Mouse (Mus musculus) embryonic facial prominence, embryonic 10.5 days (tissue): Measurements from ENCODE around the gene Mastl. TPM values are rescaled to one million over a fixed set of nuclear protein-coding genes. Genes with fewer than 3 reads are reported as not detected.

Experiments used
- DNase-seq: peaks from one replicate; pipeline ENCODE4 v3.0.0-alpha.2; 2017; ENCODE audit warnings: low spot score
- H3K27ac ChIP-seq: fragments of 300-500 bp; sonication (generic); replicated peaks from 2 replicates; pipeline ENCODE4 v1.5.1; 2016; ENCODE audit warnings: mild to moderate bottlenecking
- H3K27me3 ChIP-seq: fragments of 300-500 bp; sonication (generic); replicated peaks from 2 replicates; pipeline ENCODE4 v1.6.1; 2016; ENCODE audit warnings: low read depth, mild to moderate bottlenecking; ENCODE audit not compliant: poor library complexity, severe bottlenecking
- H3K36me3 ChIP-seq: fragments of 300-500 bp; sonication (generic); replicated peaks from 2 replicates; pipeline ENCODE4 v1.6.1; 2016; ENCODE audit warnings: mild to moderate bottlenecking, moderate library complexity
- H3K4me1 ChIP-seq: fragments of 300-500 bp; sonication (generic); 2 replicates; pipeline ENCODE4 v1.6.1; 2016
- H3K4me3 ChIP-seq: fragments of 300-500 bp; sonication (generic); 2 replicates; pipeline ENCODE4 v1.5.1; 2016; ENCODE audit warnings: mild to moderate bottlenecking, moderate library complexity
- H3K9me3 ChIP-seq: fragments of 300-500 bp; sonication (generic); 2 replicates; pipeline ENCODE4 v1.6.1; 2016; ENCODE audit warnings: mild to moderate bottlenecking
- WGBS: fragments of 180-500 bp; shearing (Covaris S2); methylation state at CpG from one replicate; pipeline ENCODE4 v1.1.7; 2016; 5-methylcytosine and 5-hydroxymethylcytosine counted together
- polyA plus RNA-seq: library from polyadenylated mRNA; unstranded; fragments of >200 nt; fragmentation: Nextera tagmentation; extraction: Ambion mirVana; gene quantifications from 2 replicates; pipeline ENCODE4 v1.2.1, GENCODE M21; 2016

Mastl gene
- polyA plus RNA-seq, 1 experiment from 2014 or later, result 15.2 TPM

DNA sequence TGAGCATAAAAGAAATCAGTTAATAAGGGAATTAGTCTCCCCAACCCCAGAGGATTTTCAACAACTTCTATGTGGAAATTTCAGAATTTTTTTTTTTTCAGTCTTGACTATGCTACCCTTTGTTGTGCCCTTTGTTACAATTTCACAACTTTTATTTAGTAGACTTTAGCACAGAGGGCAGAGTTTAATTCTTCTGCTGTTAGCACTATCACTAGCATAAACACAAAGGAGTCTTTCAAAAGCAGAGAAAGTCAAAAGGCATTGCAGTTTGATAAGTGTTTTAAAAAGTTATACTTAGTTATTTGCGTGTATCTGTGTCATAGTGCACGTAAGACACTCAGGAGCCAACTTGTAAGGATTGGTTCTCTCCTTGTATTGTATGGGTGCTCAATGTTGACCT, 77.2 kb downstream of the Mastl start:
- 95% methylated on average over 2 of the region's 2 CpGs for WGBS
- no peak for DNase-seq
- 0 out of 2 replicates have a peak, but pooled peaks cover 2% of the 10 kb centered on the region for H3K9me3 ChIP-seq
- no peak overlapping the region for H3K27ac ChIP-seq
- no peak overlapping the region for H3K4me3 ChIP-seq
- H3K27me3 ChIP-seq, result no peaks in the 10 kb centered on the region
- H3K4me1 ChIP-seq, result no peaks in the 10 kb centered on the region
- peaks cover 78% of the 10 kb centered on the region for H3K36me3 ChIP-seq

GRCm38 (mm10) chr2:23077693-23078092, 78.1 kb downstream of the Mastl start:
- 88% methylated on average over 5 of the region's 5 CpGs for WGBS
- no peaks in the 10 kb centered on the region for H3K4me1 ChIP-seq
- H3K4me3 ChIP-seq, result no peak overlapping the region
- H3K9me3 ChIP-seq, result 0 out of 2 replicates have a peak, but pooled peaks cover 2% of the 10 kb centered on the region
- peaks cover 69% of the 10 kb centered on the region for H3K36me3 ChIP-seq
- H3K27ac ChIP-seq, result no peak overlapping the region
- no peak for DNase-seq
- no peaks in the 10 kb centered on the region for H3K27me3 ChIP-seq

GRCm38 (mm10) chr2:23076783-23077182, 79.0 kb downstream of the Mastl start:
- no peak overlapping the region for H3K27ac ChIP-seq
- DNase-seq, result no peak
- H3K36me3 ChIP-seq, result peaks cover 64% of the 10 kb centered on the region
- 0 out of 2 replicates have a peak, but pooled peaks cover 2% of the 10 kb centered on the region for H3K9me3 ChIP-seq
- H3K27me3 ChIP-seq, result no peaks in the 10 kb centered on the region
- no peak overlapping the region for H3K4me3 ChIP-seq
- H3K4me1 ChIP-seq, result no peaks in the 10 kb centered on the region

- Histone ChIP-seq H3K36me3 (peaks cover 55% of the 10 kb centered on the region), H3K4me3 (no peak overlapping the region), H3K4me1 (no peaks in the 10 kb centered on the region), H3K9me3 (0 out of 2 replicates have a peak, but pooled peaks cover 2% of the 10 kb centered on the region), H3K27ac (no peak overlapping the region), H3K27me3 (no peaks in the 10 kb centered on the region)
- DNase-seq, result no peak
Measured at GRCm38 (mm10) chr2:23075846-23076245, 80.0 kb downstream of the Mastl start.

- Histone ChIP-seq H3K4me3 (no peak overlapping the region), H3K27ac (no peak overlapping the region), H3K4me1 (0 out of 2 replicates have a peak, but pooled peaks cover 3% of the 10 kb centered on the region), H3K36me3 (peaks cover 14% of the 10 kb centered on the region), H3K27me3 (no peaks in the 10 kb centered on the region), H3K9me3 (no peaks in the 10 kb centered on the region)
- DNase-seq, result no peak
- 85% methylated on average over 1 of the region's 1 CpGs for WGBS
Measured at GRCm38 (mm10) chr2:23071406-23071805, 84.4 kb downstream of the Mastl start.

GRCm38 (mm10) chr2:23070491-23070890, 85.3 kb downstream of the Mastl start:
- Histone ChIP-seq H3K9me3 (no peaks in the 10 kb centered on the region), H3K27ac (no peak overlapping the region), H3K4me3 (no peak overlapping the region), H3K4me1 (0 out of 2 replicates have a peak, but pooled peaks cover 3% of the 10 kb centered on the region), H3K27me3 (no peaks in the 10 kb centered on the region), H3K36me3 (peaks cover 6% of the 10 kb centered on the region; the same call in 1 of the 2 replicates)
- no peak for DNase-seq
- WGBS, result 92% methylated on average over 2 of the region's 2 CpGs

DNA sequence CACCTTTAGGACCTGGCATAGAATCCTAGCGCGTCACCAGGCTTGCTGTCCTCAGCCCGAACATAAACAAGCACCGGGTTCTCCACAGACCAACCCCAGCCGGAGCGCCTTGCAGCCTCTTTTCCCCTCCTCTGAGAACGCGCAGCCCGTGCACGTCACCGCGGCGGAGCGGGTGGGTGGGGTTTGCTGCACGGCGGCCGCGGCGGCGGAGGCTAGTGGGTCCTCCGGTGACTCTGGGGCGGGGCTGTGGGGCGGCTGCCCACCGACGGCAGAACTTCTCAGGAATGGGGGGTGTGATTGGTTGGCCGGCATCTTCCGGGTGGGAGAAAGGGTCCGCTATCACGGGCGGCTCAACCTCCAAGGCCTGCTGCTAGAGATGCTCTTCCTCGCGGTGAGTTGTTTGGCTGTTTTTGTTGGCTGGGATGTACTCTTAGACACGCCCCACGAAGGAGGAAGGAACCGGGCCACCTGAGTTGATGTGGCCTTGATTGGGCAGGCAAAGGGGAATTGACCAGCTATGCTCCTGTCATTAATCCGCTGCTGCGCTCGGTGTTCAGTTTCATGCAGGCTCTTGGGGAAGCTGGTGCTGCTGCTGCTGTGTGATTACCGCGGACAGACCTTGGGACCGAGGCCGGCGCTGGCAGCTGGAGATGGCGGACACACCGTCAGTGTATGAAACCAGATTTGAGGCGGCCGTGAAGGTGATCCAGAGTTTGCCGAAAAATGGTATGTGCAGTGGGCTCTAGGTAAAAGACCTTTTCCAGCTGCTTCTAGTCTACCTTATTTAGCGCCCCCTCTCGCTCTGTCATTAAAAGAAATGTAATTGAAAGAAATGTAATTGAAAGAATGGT, 86.7 kb downstream of the Mastl start:
- DNase-seq, result peak; percentile 95
- peak overlapping the region; percentile 80 for H3K4me3 ChIP-seq
- H3K27me3 ChIP-seq, result no peaks in the 10 kb centered on the region
- H3K27ac ChIP-seq, result peak overlapping the region; percentile 89
- H3K9me3 ChIP-seq, result no peaks in the 10 kb centered on the region
- WGBS, result under 1% methylated on average over 50 of the region's 50 CpGs
- H3K4me1 ChIP-seq, result 0 out of 2 replicates have a peak, but pooled peaks cover 3% of the 10 kb centered on the region
- H3K36me3 ChIP-seq, result peaks cover 3% of the 10 kb centered on the region; the same call in 1 of the 2 replicates

- DNase-seq, result no peak
- Histone ChIP-seq H3K9me3 (no peaks in the 10 kb centered on the region), H3K4me1 (0 out of 2 replicates have a peak, but pooled peaks cover 3% of the 10 kb centered on the region), H3K4me3 (peak overlapping the region; percentile 80), H3K36me3 (peaks cover 3% of the 10 kb centered on the region; the same call in 1 of the 2 replicates), H3K27ac (peak overlapping the region; percentile 89), H3K27me3 (no peaks in the 10 kb centered on the region)
- WGBS, result under 1% methylated on average over 21 of the region's 21 CpGs
Measured at GRCm38 (mm10) chr2:23068370-23068737, 87.5 kb downstream of the Mastl start.

- WGBS, result 4% methylated on average over 34 of the region's 34 CpGs
- H3K4me1 ChIP-seq, result 0 out of 2 replicates have a peak, but pooled peaks cover 3% of the 10 kb centered on the region
- peak within 1 kb of the TSS; percentile 89 for H3K27ac ChIP-seq
- H3K9me3 ChIP-seq, result no peaks in the 10 kb centered on the region
- peak; percentile 95 for DNase-seq
- no peaks in the 10 kb centered on the region for H3K27me3 ChIP-seq
- H3K4me3 ChIP-seq, result peak within 1 kb of the TSS; percentile 80
- H3K36me3 ChIP-seq, result peaks cover 3% of the 10 kb centered on the region; the same call in 1 of the 2 replicates
Measured at GRCm38 (mm10) chr2:23067552-23068369, 88.1 kb downstream of the Mastl start, which contains the start of gene Acbd5. Acbd5 (plus strand) TSS chr2:23068167.

Other genes with a start within 250 kb of the Mastl start
- gene Abi1, start 115.8 kb downstream of the Mastl start, polyA plus RNA-seq, result 34.4 and 38.5 TPM in 2 replicates
- 28.5 and 29.2 TPM in 2 replicates for gene Acbd5, start 87.9 kb downstream of the Mastl start, polyA plus RNA-seq
- 74.0 and 75.7 TPM in 2 replicates for gene Yme1l1, start 345 bp upstream of the Mastl start, polyA plus RNA-seq
- not detected in 2 replicates for gene 4931423N10Rik, start 51.5 kb upstream of the Mastl start, polyA plus RNA-seq
- not detected in 2 replicates for gene Nxph2, start 165.2 kb upstream of the Mastl start, polyA plus RNA-seq